Mouse (Mus musculus) heart, postnatal 4 days (tissue): Measurements from ENCODE around the gene Smarca4. TPM values are rescaled to one million over a fixed set of nuclear protein-coding genes. Genes with fewer than 3 reads are reported as not detected.
"Not testable (repeated sequence)": the region's sequence is repeated elsewhere in the genome, so short reads cannot be mapped to it uniquely, and the experiment has no call there.

Experiments used
- DNase-seq: peaks from one replicate; pipeline ENCODE4 v3.0.0; 2021
- total RNA-seq, 2 experiments: library from RNA; stranded (reverse); gene quantifications; 2 replicates each; pipeline ENCODE4 v1.2.3; 2021

The Smarca4 gene
- total RNA-seq, 2 experiments from 2014 or later = 74.5 to 80.1 TPM

GRCm38 (mm10) chr9:21668946-21669345 lies 53.0 kb downstream of the Smarca4 start:
- DNase-seq = no peak

- no peak for DNase-seq
Observed at GRCm38 (mm10) chr9:21670354-21670753, 54.4 kb downstream of the Smarca4 start.

DNA sequence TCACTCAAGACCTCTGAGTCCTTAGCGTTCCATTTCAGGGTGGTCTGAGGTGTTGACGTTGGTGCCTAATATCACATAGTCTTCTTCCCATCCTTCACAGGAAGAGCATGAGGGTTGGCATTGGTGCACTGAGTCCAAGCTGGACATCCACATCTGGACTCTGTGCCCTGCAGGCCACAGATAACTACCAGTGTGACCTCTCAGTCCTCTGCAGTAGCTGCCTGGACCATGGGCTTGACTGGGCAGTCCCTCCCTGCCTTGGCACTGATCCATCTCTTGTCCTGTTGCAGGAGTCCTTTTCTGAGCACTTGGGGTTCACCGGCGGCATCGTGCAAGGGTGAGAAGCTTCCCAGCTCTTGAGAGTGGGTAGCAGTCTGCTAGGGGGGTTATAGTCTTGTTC lies 55.8 kb downstream of the Smarca4 start:
- DNase-seq = no peak

GRCm38 (mm10) chr9:21677706-21678105 lies 61.7 kb downstream of the Smarca4 start:
- DNase-seq = no peak

DNA sequence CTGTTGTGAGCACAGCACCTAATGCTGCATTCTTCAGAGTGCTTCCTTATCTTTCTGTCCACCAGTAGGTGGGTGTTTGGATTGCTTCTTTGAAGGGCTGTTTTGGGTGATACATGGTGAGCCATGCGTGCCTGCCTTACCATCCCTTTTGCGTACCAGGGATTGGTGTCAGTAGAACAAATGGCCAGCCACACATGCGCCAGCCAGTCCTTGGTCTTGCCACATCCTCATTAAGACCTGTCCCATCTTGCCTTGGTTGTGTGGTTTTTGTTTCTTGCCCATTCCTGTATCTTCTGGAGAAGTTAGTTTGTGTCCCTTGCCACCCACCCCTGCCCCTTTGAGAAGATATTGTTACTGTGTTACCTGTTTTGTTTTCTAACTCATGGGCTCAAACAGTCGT lies 64.5 kb downstream of the Smarca4 start:
- no peak for DNase-seq

DNA sequence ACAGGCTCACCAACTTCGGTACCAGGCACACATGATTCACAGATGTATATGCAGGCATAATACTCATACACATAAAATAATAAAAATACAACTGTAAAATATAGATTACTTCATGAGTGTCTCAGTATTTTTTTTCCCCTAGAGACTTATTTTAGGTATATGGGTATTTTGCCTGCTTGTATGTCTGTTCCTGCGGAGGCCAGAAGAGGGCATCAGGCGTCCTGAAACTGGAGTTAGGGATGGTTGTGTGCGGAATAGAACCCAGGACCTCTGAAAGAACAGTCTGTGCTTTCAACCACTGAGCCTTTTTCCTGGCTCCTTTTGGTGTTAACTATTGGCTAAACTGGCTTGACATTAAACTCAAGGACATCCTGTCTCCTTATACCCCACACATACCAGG lies 66.9 kb downstream of the Smarca4 start:
- no peak for DNase-seq

- no peak for DNase-seq
Observed at GRCm38 (mm10) chr9:21683897-21684296, 67.9 kb downstream of the Smarca4 start.

DNA sequence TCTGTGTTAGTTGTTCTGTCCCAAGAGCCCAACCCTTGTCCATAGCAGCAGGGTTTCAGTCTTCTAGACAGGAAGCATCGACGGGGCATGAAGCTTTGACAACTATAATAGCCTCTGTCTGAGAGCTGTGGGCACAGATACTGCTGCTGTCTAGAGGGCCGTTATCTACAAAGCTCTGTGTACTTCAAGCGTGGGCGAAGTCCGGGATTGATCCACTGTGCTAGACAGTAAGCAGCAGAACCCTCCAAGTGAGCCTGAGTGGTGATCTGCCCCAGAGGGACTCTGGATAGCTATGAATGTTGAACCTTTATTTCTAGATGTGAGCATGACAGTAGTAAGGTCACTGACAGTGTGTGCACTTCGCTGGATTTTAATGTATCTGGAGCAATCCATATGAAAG lies 72.6 kb downstream of the Smarca4 start:
- no peak for DNase-seq

DNA sequence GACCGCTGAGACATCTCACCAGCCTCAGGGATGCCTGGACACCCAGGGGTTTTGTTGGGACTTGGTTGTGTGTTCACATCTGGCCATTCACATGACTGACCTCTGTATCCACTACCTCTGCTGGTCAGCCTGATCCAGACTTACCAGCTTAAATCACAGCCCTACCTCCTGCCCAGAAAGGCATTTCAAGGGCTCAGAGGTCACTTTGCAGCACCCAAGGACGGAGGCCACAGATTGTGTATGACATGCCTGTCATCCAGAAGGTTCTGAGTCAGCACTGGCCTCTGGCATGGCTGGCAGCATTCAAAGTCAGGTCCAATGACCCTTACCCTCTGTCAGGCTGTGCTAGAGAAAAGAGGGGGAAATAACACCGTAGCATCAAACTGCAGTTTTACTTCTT lies 74.1 kb downstream of the Smarca4 start:
- no peak for DNase-seq

DNA sequence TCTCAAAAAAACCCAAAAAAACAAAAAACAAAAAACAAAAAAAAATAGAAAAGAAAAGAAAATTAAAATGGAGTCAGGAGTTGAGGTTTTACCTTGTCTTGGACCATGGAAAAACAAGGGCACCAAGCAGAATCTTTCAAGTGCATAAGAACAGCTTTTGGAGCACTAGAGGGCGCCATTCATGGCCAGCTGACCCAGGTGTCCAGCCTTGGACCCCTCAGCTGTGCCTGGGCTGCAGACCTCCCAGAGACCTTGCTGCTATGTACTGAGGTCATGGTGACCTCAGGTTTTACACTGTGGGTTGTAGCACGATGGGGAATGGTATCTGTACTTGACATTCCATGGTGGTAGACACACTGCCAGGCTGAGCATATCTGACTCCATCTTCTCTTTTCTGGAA lies 75.9 kb downstream of the Smarca4 start:
- peak; percentile 58 for DNase-seq

DNA sequence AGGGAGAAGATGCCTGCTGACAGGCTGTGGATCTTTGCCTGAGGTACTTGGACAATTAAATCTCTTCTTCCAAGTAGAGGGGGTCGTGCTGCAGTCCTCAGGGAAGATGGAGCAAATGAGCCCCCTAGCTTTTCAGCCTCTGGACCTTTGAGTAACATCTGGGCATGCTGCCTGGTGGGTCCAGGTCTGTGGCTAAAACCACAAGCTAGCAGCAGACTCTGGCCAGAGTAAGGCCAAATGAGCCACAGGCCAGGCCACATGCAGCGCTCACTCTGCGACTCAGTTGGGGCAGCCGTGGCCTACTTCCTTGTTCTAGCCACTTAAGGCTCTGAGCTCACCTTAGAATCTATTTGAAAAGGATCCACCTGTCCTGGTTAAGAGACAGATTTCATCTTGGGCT lies 76.5 kb downstream of the Smarca4 start:
- DNase-seq = no peak

DNA sequence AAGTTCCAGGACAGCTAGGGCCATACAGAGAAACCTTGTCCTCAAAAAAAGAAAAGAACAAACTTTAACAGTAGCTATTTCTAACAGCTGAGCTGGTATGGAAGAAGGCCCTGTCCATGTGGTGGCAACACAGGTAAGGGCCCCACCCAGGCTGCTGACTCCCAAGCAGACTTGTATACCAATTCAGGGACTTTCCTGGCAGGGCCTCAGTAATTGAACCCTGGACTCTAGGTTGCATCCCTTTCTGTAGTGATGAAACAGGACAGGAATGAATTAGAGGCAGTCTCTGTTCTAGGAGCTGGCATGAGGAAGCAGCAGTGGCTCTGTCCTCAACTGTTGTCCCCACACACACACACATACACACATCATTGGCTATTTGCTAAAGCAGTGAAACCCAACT lies 78.1 kb downstream of the Smarca4 start:
- no peak for DNase-seq

DNA sequence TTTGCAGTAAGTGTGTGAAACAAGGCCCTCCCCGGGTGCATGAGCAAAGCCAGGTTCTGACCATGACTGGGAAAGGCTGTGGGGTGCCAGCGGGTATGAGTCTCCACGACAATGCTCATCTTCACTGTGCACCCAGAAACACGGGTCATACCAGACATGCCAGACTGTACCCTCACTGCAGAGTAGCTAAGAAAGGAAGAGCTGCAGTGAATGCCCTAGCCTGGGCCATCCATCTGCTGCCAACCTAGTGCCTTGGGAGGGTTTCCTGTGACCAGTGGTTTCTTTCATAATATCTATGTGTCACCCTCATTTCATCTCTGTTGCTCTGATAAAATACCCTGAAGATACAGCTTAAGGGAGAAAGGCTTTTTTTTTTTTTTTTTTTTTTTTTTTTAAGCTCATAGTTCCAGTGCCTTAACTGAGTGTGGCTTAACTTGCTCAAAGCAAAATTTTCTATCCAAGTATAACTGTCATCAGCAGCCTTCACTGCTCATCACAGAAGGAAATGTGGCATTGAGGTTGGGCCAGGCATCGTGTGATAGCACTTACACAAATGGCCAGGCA lies 79.3 kb downstream of the Smarca4 start:
- no peak for DNase-seq

DNA sequence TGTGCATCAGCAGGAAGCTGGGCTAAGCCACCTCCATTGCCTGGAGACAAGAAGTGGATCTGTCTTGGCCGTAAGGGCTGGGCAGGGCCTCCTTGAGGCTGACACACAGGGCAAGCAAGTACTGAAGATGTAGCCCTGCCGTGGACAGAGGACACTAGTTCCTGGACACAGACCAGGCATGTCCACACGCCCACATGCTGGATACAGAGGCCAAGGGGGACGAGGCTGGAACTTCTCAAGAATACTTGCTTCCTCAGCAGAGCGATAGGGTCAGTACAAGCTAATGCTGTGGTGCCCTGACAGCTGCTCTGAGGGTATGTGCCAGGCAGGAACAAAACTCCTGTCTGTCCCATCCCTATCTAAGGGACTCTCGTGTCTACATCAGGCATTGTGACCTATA lies 81.2 kb downstream of the Smarca4 start:
- DNase-seq = no peak

DNA sequence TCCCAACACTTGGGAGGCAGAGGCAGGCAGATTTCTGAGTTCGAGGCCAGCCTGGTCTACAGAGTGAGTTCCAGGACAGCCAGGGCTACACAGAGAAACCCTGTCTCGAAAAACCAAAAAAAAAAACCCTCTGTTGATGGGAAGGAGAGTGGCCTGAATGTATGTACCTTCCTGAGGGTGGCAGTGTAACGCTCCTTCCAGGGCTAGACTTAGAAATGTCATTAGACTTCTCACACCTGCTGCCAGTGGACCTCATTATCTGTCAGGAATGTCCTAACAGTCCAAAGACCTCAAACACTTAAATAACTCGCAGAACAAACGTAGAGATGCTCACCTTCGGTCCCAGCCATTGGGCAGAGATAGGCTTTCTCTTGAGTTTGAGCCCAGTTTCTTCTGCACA lies 83.3 kb downstream of the Smarca4 start:
- DNase-seq = not testable (repeated sequence)

GRCm38 (mm10) chr9:21701091-21701490 lies 85.1 kb downstream of the Smarca4 start:
- DNase-seq = no peak

DNA sequence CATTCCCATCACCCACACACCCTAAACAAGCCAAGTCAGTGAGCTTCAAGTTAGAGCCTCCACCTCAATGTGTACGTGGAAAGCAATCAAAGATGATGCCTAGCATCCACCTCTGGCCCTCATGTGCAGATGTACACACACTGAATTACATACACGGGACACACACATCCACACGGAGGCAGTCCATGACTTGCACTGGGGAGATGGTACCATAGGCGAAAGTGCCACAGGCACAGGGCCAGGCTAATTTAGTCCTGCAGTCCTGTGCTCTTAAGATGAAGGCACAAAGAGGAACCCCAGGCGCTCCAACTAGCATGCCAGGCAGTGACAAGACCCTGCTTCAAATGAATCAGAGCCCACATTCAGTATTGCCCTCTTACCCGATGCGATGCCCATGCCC lies 87.5 kb downstream of the Smarca4 start:
- peak; percentile 37 for DNase-seq

- no peak for DNase-seq
Observed at GRCm38 (mm10) chr9:21706085-21706484, 90.1 kb downstream of the Smarca4 start.

- DNase-seq = no peak
Observed at GRCm38 (mm10) chr9:21706586-21707265, 90.8 kb downstream of the Smarca4 start.

DNA sequence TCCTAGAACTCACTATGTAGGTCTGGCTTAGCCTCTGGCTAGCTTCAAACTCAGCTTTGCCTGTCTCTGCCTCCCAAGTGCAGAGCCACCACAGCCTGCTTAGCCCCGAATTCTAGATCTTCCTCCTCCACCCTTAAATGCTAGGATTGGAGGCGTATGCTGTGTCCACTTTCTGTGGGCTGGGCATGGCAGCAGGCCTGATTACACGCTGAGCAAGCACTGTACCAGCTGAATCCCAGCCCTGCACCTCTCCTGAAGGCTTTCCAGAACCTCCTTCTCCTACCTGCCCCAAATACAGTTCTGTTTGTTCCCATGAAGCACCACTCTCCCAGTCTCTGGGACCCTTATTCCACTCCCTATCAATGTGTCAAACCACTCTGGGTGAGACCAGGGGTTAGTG lies 93.4 kb downstream of the Smarca4 start:
- no peak for DNase-seq

GRCm38 (mm10) chr9:21715298-21715697 lies 99.3 kb downstream of the Smarca4 start:
- peak; percentile 45 for DNase-seq

DNA sequence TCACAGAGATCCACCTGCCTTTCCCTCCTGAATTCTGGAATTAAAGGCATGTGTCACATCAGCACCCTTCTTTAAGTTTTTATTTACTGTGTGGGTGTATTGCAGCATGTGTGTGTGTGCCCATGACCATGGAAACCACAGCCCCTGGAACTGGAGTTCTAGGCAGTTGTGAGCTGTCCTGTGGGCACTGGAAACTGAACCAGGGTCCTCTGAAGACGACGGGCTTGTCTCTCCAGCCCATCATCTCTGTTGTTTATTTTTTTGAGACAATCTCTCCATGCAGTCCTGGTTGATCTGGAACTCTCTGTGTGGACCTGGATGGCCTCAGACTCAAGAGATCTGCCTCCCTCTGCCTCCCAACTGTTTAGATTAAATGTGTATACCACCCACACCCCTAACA lies 101.0 kb downstream of the Smarca4 start:
- no peak for DNase-seq

DNA sequence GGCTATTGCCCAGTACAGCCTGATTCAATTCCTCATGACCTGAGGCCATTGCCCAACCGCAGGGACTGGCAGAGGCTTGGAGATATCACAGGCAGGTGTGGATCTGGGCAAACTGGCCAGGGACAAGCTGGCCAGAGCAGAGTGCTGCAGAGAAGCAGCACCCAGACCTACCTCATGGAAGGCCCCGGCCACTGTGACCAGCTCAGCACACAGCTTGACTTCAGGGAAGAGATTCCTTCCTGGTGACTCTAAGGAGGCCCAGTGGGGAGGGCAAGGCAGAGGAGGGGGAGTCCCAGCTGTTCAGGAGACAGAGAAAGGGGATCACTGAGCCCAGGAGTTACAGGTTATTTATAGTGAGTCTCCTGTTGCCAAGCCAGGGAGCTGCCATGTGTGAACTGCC lies 105.1 kb downstream of the Smarca4 start:
- no peak for DNase-seq

DNA sequence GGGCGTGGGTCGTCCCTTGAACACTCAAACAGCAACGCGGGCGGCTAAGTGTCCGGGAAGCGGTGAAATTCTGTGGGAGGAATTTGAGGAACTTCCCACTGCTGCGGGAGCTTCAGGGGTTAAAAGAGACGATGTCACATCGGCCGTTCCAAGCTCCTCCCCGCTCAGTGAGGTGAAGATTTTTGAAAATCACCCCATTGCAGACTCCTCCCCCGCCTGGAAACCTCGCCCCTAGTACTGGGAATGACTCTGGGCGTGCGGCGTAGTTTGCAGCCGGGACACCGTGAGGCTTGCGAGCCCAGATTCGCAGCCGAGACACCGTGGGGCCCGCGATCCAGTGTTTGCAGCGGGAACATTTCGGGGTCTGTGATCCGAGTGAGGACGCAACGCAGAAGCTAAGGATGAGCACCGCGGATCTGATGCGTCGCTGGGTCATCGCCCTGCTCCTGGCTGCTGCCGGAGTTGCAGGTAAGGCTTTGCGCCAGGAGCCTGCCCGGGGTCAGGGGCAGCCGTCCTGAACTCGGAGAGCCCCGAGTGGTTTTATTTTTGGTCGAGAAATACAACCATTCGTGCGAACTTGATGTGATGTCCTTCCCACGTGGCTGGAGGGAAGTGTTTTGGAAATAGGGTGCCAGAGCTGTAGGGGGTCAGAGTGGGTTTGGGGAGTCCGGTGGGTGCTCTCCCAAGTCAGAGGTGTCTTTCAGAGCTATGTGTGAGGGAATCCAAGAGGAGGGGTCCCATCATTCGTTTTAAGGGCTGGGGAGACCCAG lies 107.6 kb downstream of the Smarca4 start, which contains the start of gene Ldlr:
Gene Ldlr (plus strand): TSS at position 107 of the 770 bp plus-strand sequence.
- DNase-seq = peak; percentile 92
